14 mouse cellular contexts compared by ENCODE assay signal in genomic region chr5:33237600-33238255, GRCm38 (mm10). TPM values are rescaled to one million over a fixed set of nuclear protein-coding genes. Genes with fewer than 3 reads are reported as not detected.
DNase-seq lines count a peak whose midpoint lies in the region; ATAC-seq and TF ChIP-seq lines count a peak whose summit lies in the region.
"Had no signal": no experiment of that assay in that cellular context is flagged by ENCODE, and none has a peak within 500 bp of the region (broad histone marks: within the 10 kb centered on the region; RNA-seq: fewer than 3 reads in every experiment).

No protein-coding gene starts in this region.

- H3K27ac ChIP-seq in stomach, postnatal 0 days (replicated peaks), result no peak overlapping the region
- H3K27ac ChIP-seq: liver, embryonic 12.5 days had no signal

- peak overlapping the region; percentile 4 for H3K4me3 ChIP-seq in megakaryocyte, embryonic 14.5 days (replicated peaks)
- no peak overlapping the region for H3K4me3 ChIP-seq in stomach, postnatal 0 days (ENCODE audit: low read depth, low read length)
- H3K4me3 ChIP-seq: erythroblast, embryonic 14.5 days; liver, embryonic 12.5 days had no signal

- ATAC-seq in megakaryocyte, adult 5-6 weeks (ENCODE audit: poor library complexity, severe bottlenecking), result no peak
- 0 out of 2 replicates have a peak, but pooled peaks have one; percentile 18 for ATAC-seq in stomach, postnatal 0 days (ENCODE audit: low FRiP score, low TSS enrichment)
- ATAC-seq: intestine, embryonic 16.5 days; liver, embryonic 12.5 days had no signal

- peaks cover 47% of the 10 kb centered on the region for H3K27me3 ChIP-seq in megakaryocyte, embryonic 14.5 days (replicated peaks)
- no peaks in the 10 kb centered on the region for H3K27me3 ChIP-seq in stomach, postnatal 0 days (ENCODE audit: control insufficient read depth, insufficient read depth, low read length)

- intact Hi-C loops in left cerebral cortex, postnatal 4 days (cut with DNase I), result no loop called here

- H3K9me3 ChIP-seq in megakaryocyte, embryonic 14.5 days, result no peaks in the 10 kb centered on the region; the same call in 1 of the 2 replicates
- no peaks in the 10 kb centered on the region for H3K9me3 ChIP-seq in stomach, postnatal 0 days (ENCODE audit: control insufficient read depth, low read length)
- H3K9me3 ChIP-seq: liver, embryonic 12.5 days had no signal

- peak; percentile 45 to 66 for DNase-seq in cerebellum, postnatal 14 days
- DNase-seq in gastrocnemius, postnatal 10 days, result peak; percentile 49
- no peak for DNase-seq in stomach, postnatal 0 days (ENCODE audit: low spot score)
- no peak for DNase-seq in left cerebral cortex, postnatal 4 days
- no peak for DNase-seq in left cerebral cortex, adult 11 months (ENCODE audit: low spot score)
- DNase-seq: kidney, postnatal 36 days; lung, postnatal 4 days; right cerebral cortex, postnatal 25 days had no signal

- TF ChIP-seq CTCF in stomach, postnatal 0 days (IDR thresholded peaks at IDR 0.05; ENCODE audit: low read depth), result no peak

- no peak overlapping the region for H3K9ac ChIP-seq in stomach, postnatal 0 days (ENCODE audit: low read length)
- H3K9ac ChIP-seq: liver, embryonic 12.5 days had no signal

- 72% methylated on average over 11 of the region's 11 CpGs for WGBS in stomach, postnatal 0 days

- no peak for TF ChIP-seq EP300 in stomach, postnatal 0 days (optimal IDR thresholded peaks at IDR 0.05)

- H3K4me2 ChIP-seq in stomach, postnatal 0 days (replicated peaks; ENCODE audit: low read depth), result no peak overlapping the region
- H3K4me2 ChIP-seq: liver, embryonic 12.5 days had no signal

- peaks cover 11% of the 10 kb centered on the region for H3K36me3 ChIP-seq in megakaryocyte, embryonic 14.5 days (replicated peaks; ENCODE audit: low read length)
- H3K36me3 ChIP-seq in stomach, postnatal 0 days (ENCODE audit: control insufficient read depth, insufficient read depth, low read length), result no peaks in the 10 kb centered on the region

- peaks cover 3% of the 10 kb centered on the region; the same call in 1 of the 2 replicates for H3K4me1 ChIP-seq in megakaryocyte, embryonic 14.5 days
- H3K4me1 ChIP-seq in stomach, postnatal 0 days (replicated peaks; ENCODE audit: control insufficient read depth, insufficient read depth), result 0 out of 2 replicates have a peak, but pooled peaks cover 2% of the 10 kb centered on the region

RNA-seq across cellular contexts. Expression of gene Spon2, which starts 19.5 kb away (rescaled TPM):
- polyA plus RNA-seq in megakaryocyte, embryonic 14.5 days (2012; ENCODE audit: insufficient read depth, low replicate concordance), result not detected in 2 replicates
- 0.69 and 0.73 TPM in 2 replicates for total RNA-seq in megakaryocyte, adult 5-6 weeks (2015)
- not detected in 2 replicates for total RNA-seq in megakaryocyte, adult 5-6 weeks (2017)
- 10 to 100 TPM; 10.7 to 19.1 TPM for total RNA-seq in gastrocnemius, postnatal 10 days (2021)
- 41.2 and 43.6 TPM in 2 replicates for polyA plus RNA-seq in stomach, postnatal 0 days (2015; fragmentation: Nextera tagmentation; extraction: Ambion mirVana)
- total RNA-seq in left cerebral cortex, postnatal 4 days (2021), result 1 to 10 TPM; 2.4 to 2.7 TPM
- total RNA-seq: monocyte, adult 5-6 weeks had no signal

RNA-seq across cellular contexts. Expression of gene Ctbp1, which starts 37.1 kb away (rescaled TPM):
- 321 and 333 TPM in 2 replicates for polyA plus RNA-seq in megakaryocyte, embryonic 14.5 days (2012; ENCODE audit: insufficient read depth, low replicate concordance)
- total RNA-seq in megakaryocyte, adult 5-6 weeks (2015), result 103 and 120 TPM in 2 replicates
- total RNA-seq in megakaryocyte, adult 5-6 weeks (2017), result 103 and 127 TPM in 2 replicates
- 100 to 1,000 TPM; 206 to 216 TPM for total RNA-seq in gastrocnemius, postnatal 10 days (2021)
- polyA plus RNA-seq in stomach, postnatal 0 days (2015; fragmentation: Nextera tagmentation; extraction: Ambion mirVana), result 157 and 165 TPM in 2 replicates
- total RNA-seq in left cerebral cortex, postnatal 4 days (2021), result 100 to 1,000 TPM; 311 TPM

Comparison
In these comparisons a context has a peak if more than half of its experiments do, and no peak if none do; other contexts are left out.
1. DNase-seq: peak in cerebellum, postnatal 14 days (2 of 2) and gastrocnemius, postnatal 10 days (single experiment); none in stomach, postnatal 0 days (single experiment), left cerebral cortex, postnatal 4 days (single experiment) and left cerebral cortex, adult 11 months (single experiment).